Mouse (Mus musculus) embryonic facial prominence, embryonic 15.5 days (tissue): ENCODE measurements around the gene Lrmda. TPM values are rescaled to one million over a fixed set of nuclear protein-coding genes. Genes with fewer than 3 reads are reported as not detected.

Experiments used
- ATAC-seq: fragments of 200-750 bp; cut with Nextera tagmentation; 2 replicates; pipeline ENCODE4 v1.8.0; 2017; ENCODE audit warnings: low read depth, moderate TSS enrichment; ENCODE audit not compliant: insufficient number of reproducible peaks, low FRiP score, low TSS enrichment
- H3K27ac ChIP-seq: fragments of 300-500 bp; sonication (generic); replicated peaks from 2 replicates; pipeline ENCODE4 v1.5.1; 2015; ENCODE audit warnings: mild to moderate bottlenecking, inconsistent platforms
- H3K27me3 ChIP-seq: fragments of 300-500 bp; sonication (generic); 2 replicates; pipeline ENCODE4 v1.6.1; 2015; ENCODE audit warnings: inconsistent platforms
- H3K36me3 ChIP-seq: fragments of 300-500 bp; sonication (generic); 2 replicates; pipeline ENCODE4 v1.6.1; 2015; ENCODE audit warnings: mild to moderate bottlenecking, inconsistent platforms
- H3K4me1 ChIP-seq: fragments of 300-500 bp; sonication (generic); 2 replicates; pipeline ENCODE4 v1.6.1; 2015; ENCODE audit warnings: inconsistent platforms
- H3K4me2 ChIP-seq: fragments of 300-500 bp; sonication (generic); replicated peaks from 2 replicates; pipeline ENCODE4 v1.6.1; 2015; ENCODE audit warnings: mild to moderate bottlenecking, inconsistent platforms
- H3K4me3 ChIP-seq: fragments of 300-500 bp; sonication (generic); replicated peaks from 2 replicates; pipeline ENCODE4 v1.5.1; 2015; ENCODE audit warnings: mild to moderate bottlenecking, inconsistent platforms
- H3K9ac ChIP-seq: fragments of 300-500 bp; sonication (generic); 2 replicates; pipeline ENCODE4 v1.6.1; 2015; ENCODE audit warnings: inconsistent platforms
- H3K9me3 ChIP-seq: fragments of 300-500 bp; sonication (generic); replicated peaks from 2 replicates; pipeline ENCODE4 v1.6.1; 2016; ENCODE audit warnings: inconsistent platforms
- WGBS: fragments of 180-500 bp; shearing (Covaris S2); methylation state at CpG from one replicate; pipeline ENCODE4 v1.1.7; 2015; 5-methylcytosine and 5-hydroxymethylcytosine counted together
- polyA plus RNA-seq: library from polyadenylated mRNA; unstranded; fragments of >200 nt; fragmentation: Nextera tagmentation; extraction: Ambion mirVana; gene quantifications from 2 replicates; pipeline ENCODE4 v1.2.1, GENCODE M21; 2015

Lrmda gene
- polyA plus RNA-seq, 1 experiment from 2014 or later, result 0.64 TPM

DNA sequence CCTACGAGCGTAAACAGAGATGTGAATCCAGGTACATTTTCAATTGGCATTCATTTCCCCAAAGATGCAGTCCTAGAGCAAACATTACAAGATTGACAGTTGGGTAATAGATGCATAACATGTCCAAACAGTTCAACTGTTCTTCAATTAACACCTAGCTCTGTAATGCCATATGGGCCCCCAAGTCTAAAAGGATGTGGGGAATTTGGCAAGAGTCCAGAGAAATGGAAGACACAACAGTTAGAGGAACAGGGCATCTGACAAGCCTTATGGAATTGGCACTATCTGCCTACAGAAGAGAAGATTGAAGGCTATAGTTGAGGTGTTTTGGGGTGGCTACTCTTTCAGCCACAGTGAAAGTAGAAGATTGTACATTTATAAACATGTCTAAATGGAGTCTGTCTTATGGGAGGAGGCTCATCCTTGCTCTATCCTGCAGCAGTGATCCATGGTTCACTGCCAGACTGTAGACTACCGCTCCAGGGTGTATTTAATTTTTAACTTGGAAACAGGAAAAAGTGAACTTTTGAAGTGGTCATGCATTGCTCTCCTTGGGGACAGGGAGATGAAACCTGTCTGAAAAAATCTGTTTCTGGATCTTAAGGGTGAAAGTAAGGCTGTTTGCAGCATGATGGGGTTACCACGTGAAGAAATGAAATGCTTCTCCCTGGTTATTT lies 245.9 kb downstream of the Lrmda start:
- Histone ChIP-seq H3K9me3 (no peaks in the 10 kb centered on the region), H3K27ac (no peak overlapping the region), H3K36me3 (no peaks in the 10 kb centered on the region), H3K4me2 (no peak overlapping the region), H3K4me3 (no peak overlapping the region), H3K4me1 (no peaks in the 10 kb centered on the region), H3K9ac (no peak overlapping the region), H3K27me3 (no peaks in the 10 kb centered on the region)
- WGBS, result 77% methylated on average over 4 of the region's 4 CpGs
- no peak for ATAC-seq

- no peaks in the 10 kb centered on the region for H3K36me3 ChIP-seq
- no peaks in the 10 kb centered on the region for H3K27me3 ChIP-seq
- 85% methylated on average over 9 of the region's 9 CpGs for WGBS
- H3K9me3 ChIP-seq, result no peaks in the 10 kb centered on the region
- no peak for ATAC-seq
- no peak overlapping the region for H3K9ac ChIP-seq
- H3K27ac ChIP-seq, result no peak overlapping the region
- H3K4me1 ChIP-seq, result no peaks in the 10 kb centered on the region
- no peak overlapping the region for H3K4me2 ChIP-seq
- H3K4me3 ChIP-seq, result no peak overlapping the region
These were observed 250.3 kb downstream of the Lrmda start for GRCm38 (mm10) chr14:22269812-22270211.

GRCm38 (mm10) chr14:22278053-22278452 lies 258.5 kb downstream of the Lrmda start:
- no peak overlapping the region for H3K27ac ChIP-seq
- no peaks in the 10 kb centered on the region for H3K36me3 ChIP-seq
- WGBS, result 96% methylated on average over 5 of the region's 5 CpGs
- H3K9me3 ChIP-seq, result no peaks in the 10 kb centered on the region
- H3K4me3 ChIP-seq, result no peak overlapping the region
- H3K4me1 ChIP-seq, result no peaks in the 10 kb centered on the region
- no peak overlapping the region for H3K9ac ChIP-seq
- H3K4me2 ChIP-seq, result no peak overlapping the region
- H3K27me3 ChIP-seq, result no peaks in the 10 kb centered on the region
- ATAC-seq, result no peak

- no peak for ATAC-seq
- no peak overlapping the region for H3K4me3 ChIP-seq
- no peaks in the 10 kb centered on the region for H3K36me3 ChIP-seq
- no peak overlapping the region for H3K27ac ChIP-seq
- H3K9me3 ChIP-seq, result no peaks in the 10 kb centered on the region
- WGBS, result 91% methylated on average over 4 of the region's 4 CpGs
- no peaks in the 10 kb centered on the region for H3K4me1 ChIP-seq
- H3K27me3 ChIP-seq, result no peaks in the 10 kb centered on the region
- H3K4me2 ChIP-seq, result no peak overlapping the region
- H3K9ac ChIP-seq, result no peak overlapping the region
These were observed 260.1 kb downstream of the Lrmda start for GRCm38 (mm10) chr14:22279591-22279990.

DNA sequence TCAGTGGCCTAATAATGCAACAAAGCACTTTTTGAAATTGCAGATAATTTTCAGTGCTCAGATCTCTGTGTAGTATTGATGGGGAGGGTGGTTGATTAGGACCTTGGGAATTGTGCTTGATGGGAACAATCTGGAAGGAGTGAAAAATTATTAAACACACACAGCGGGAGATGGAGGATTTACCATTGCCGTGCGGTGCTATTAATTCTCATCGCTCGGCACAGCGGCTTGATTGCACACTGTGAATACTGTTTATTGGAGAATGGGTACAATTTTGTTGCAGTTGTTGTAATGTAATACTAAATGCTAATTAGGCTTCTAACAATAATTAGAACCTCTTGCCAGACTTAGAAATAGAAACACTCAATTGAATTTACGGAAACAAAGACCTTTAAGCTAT lies 262.1 kb downstream of the Lrmda start:
- Histone ChIP-seq H3K4me3 (no peak overlapping the region), H3K27me3 (no peaks in the 10 kb centered on the region), H3K27ac (no peak overlapping the region), H3K36me3 (no peaks in the 10 kb centered on the region), H3K9ac (no peak overlapping the region), H3K9me3 (no peaks in the 10 kb centered on the region), H3K4me2 (no peak overlapping the region), H3K4me1 (no peaks in the 10 kb centered on the region)
- no peak for ATAC-seq
- 71% methylated on average over 7 of the region's 7 CpGs for WGBS

DNA sequence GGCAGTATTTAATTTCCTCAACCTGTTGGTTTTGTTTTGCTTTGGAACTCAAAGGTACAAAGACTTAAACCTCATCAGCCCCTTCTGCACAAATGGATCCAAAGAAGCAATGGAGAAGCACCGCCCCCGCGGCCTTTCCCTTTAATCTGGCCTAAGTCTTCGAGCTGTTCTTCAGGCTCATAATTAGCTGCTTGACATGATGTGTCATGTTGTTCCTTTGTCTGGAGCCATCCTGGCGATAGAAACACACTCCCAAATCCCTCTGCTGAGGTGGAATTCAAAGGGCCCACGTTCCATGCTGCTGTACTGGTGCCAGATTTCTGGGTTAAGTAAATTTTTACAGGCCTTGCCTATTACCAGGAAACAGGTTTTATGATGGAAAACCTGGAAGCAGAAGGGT lies 263.3 kb downstream of the Lrmda start:
- 49% methylated on average over 6 of the region's 6 CpGs for WGBS
- H3K9me3 ChIP-seq, result no peaks in the 10 kb centered on the region
- no peak overlapping the region for H3K9ac ChIP-seq
- H3K27ac ChIP-seq, result no peak overlapping the region
- no peak overlapping the region for H3K4me3 ChIP-seq
- no peaks in the 10 kb centered on the region for H3K4me1 ChIP-seq
- H3K36me3 ChIP-seq, result no peaks in the 10 kb centered on the region
- no peak for ATAC-seq
- no peak overlapping the region for H3K4me2 ChIP-seq
- H3K27me3 ChIP-seq, result no peaks in the 10 kb centered on the region

DNA sequence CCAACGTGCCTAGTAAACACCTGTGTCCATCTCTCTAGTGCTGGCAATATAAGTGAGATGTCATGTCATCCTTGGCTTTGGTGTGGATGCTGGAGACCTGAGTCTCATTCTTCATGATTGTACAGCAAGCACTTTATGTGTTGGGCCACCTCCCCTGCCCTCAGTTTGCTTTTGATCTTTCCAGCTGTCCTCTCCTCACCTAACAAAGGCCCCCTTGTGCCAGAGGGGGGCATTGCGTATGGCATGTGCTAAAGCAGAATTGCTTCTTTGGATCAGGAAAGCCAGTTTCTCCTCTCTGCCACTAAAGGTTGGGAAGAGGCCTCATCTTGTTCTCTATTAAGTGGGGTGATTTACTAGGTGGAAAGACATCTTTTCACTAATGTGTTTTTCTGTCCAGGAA lies 264.2 kb downstream of the Lrmda start:
- no peaks in the 10 kb centered on the region for H3K4me1 ChIP-seq
- H3K4me2 ChIP-seq, result no peak overlapping the region
- H3K27ac ChIP-seq, result no peak overlapping the region
- H3K4me3 ChIP-seq, result no peak overlapping the region
- ATAC-seq, result no peak
- no peaks in the 10 kb centered on the region for H3K36me3 ChIP-seq
- H3K27me3 ChIP-seq, result no peaks in the 10 kb centered on the region
- no peaks in the 10 kb centered on the region for H3K9me3 ChIP-seq
- no peak overlapping the region for H3K9ac ChIP-seq
- WGBS, result 81% methylated on average over 2 of the region's 2 CpGs

- 86% methylated on average over 15 of the region's 15 CpGs for WGBS
- no peak overlapping the region for H3K4me2 ChIP-seq
- 0 out of 2 replicates have a peak, but pooled peaks cover 3% of the 10 kb centered on the region for H3K4me1 ChIP-seq
- no peak overlapping the region for H3K4me3 ChIP-seq
- no peaks in the 10 kb centered on the region for H3K36me3 ChIP-seq
- H3K9me3 ChIP-seq, result no peaks in the 10 kb centered on the region
- no peak for ATAC-seq
- no peaks in the 10 kb centered on the region for H3K27me3 ChIP-seq
- H3K9ac ChIP-seq, result no peak overlapping the region
- H3K27ac ChIP-seq, result no peak overlapping the region
These were observed 265.5 kb downstream of the Lrmda start for GRCm38 (mm10) chr14:22284823-22285517.

- 0 out of 2 replicates have a peak, but pooled peaks cover 3% of the 10 kb centered on the region for H3K4me1 ChIP-seq
These were observed 266.3 kb downstream of the Lrmda start for GRCm38 (mm10) chr14:22285826-22286225.

DNA sequence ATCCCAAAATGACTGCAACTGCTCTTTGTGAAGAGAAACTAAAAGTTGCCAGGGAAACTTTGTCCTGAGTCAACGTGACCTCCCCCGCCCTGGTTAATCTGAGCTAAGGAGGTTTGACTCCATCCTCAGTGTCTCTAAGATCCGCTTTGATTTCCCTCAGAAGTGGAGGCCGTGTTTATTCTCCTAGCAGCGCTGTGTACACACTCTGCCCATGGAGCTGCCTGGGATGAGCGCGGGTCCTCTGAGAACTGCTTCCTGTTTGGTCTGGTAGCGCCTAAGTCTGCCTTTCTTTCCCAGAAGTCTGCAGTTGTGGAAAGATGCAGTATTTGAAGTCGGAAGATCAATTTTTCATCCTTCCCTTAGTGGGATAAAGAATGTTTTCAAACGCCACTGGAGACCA lies 268.7 kb downstream of the Lrmda start:
- no peak for ATAC-seq
- Histone ChIP-seq H3K4me1 (0 out of 2 replicates have a peak, but pooled peaks cover 3% of the 10 kb centered on the region), H3K9me3 (no peaks in the 10 kb centered on the region), H3K27ac (no peak overlapping the region), H3K4me3 (no peak overlapping the region), H3K4me2 (no peak overlapping the region), H3K9ac (no peak overlapping the region), H3K36me3 (no peaks in the 10 kb centered on the region), H3K27me3 (no peaks in the 10 kb centered on the region)
- 60% methylated on average over 10 of the region's 10 CpGs for WGBS

More at GRCm38 (mm10) chr14:22285826-22286225, 266.3 kb downstream of the Lrmda start:
- ATAC-seq, result no peak
- Histone ChIP-seq H3K4me3 (no peak overlapping the region), H3K36me3 (no peaks in the 10 kb centered on the region), H3K9me3 (no peaks in the 10 kb centered on the region), H3K27ac (no peak overlapping the region), H3K9ac (no peak overlapping the region), H3K27me3 (no peaks in the 10 kb centered on the region), H3K4me2 (no peak overlapping the region)
- 56% methylated on average over 4 of the region's 4 CpGs for WGBS

DNA sequence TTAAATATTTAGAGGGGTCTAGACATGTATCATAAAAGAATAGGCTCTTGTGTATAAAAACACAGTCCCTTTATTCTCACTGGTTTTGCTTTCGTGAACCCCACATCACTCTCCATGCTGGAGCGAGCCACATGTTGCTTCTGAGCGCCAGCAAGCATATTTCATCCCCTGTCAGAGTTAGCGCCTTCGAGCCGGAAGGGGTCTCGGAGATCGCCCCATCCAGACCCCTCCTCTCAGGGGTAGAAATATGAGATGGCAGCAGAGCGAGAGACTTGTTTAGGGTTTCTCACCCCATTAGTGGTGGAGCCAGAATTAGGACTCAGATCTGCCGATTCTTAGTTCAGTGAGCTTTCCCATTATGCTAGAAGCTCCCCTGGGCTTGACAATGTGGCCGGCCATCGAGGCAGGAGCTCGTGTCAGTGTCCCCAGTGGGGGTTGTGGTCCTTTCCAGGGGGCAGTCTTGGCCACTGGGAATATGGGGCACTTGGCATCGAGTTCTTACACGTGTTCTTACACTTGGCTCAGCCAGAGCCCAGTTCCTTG lies 269.9 kb downstream of the Lrmda start:
- WGBS, result 59% methylated on average over 15 of the region's 15 CpGs
- no peak overlapping the region for H3K27ac ChIP-seq
- ATAC-seq, result no peak
- H3K36me3 ChIP-seq, result no peaks in the 10 kb centered on the region
- no peak overlapping the region for H3K4me3 ChIP-seq
- H3K4me1 ChIP-seq, result 0 out of 2 replicates have a peak, but pooled peaks cover 3% of the 10 kb centered on the region
- no peaks in the 10 kb centered on the region for H3K27me3 ChIP-seq
- H3K9me3 ChIP-seq, result no peaks in the 10 kb centered on the region
- H3K4me2 ChIP-seq, result no peak overlapping the region
- no peak overlapping the region for H3K9ac ChIP-seq
